Mouse (Mus musculus) hindbrain, embryonic 14.5 days (tissue): ENCODE results near the gene Zfand3. TPM values are rescaled to one million over a fixed set of nuclear protein-coding genes. Genes with fewer than 3 reads are reported as not detected.
A peak's percentile ranks its signal among the peaks of the same experiment; 100 is the strongest.

Source experiments
- ATAC-seq: fragments of 200-750 bp; cut with Nextera tagmentation; 2 replicates; pipeline ENCODE4 v1.8.0; 2017; ENCODE audit warnings: moderate number of reproducible peaks, mild to moderate bottlenecking, moderate TSS enrichment, moderate library complexity; ENCODE audit not compliant: low FRiP score
- DNase-seq: peaks from one replicate; pipeline ENCODE4 v3.0.0-alpha.2; 2015; ENCODE audit warnings: low spot score
- H3K27ac ChIP-seq: fragments of 300-500 bp; sonication (generic); 2 replicates; pipeline ENCODE4 v1.5.1; 2014; ENCODE audit warnings: mild to moderate bottlenecking, moderate library complexity
- H3K27me3 ChIP-seq: fragments of 300-500 bp; sonication (generic); 2 replicates; pipeline ENCODE4 v1.6.1; 2014; ENCODE audit warnings: mild to moderate bottlenecking, low read length, mixed read lengths; ENCODE audit not compliant: control insufficient read depth, insufficient read depth
- H3K36me3 ChIP-seq: fragments of 300-500 bp; sonication (generic); replicated peaks from 2 replicates; pipeline ENCODE4 v1.6.1; 2014; ENCODE audit not compliant: control insufficient read depth, insufficient read depth
- H3K4me1 ChIP-seq: fragments of 300-500 bp; sonication (generic); replicated peaks from 2 replicates; pipeline ENCODE4 v1.6.1; 2014; ENCODE audit warnings: antibody characterized with exemption, low read length, mixed read lengths; ENCODE audit not compliant: control insufficient read depth, insufficient read depth
- H3K4me2 ChIP-seq: fragments of 300-500 bp; sonication (generic); replicated peaks from 2 replicates; pipeline ENCODE4 v1.6.1; 2014; ENCODE audit warnings: mild to moderate bottlenecking, moderate library complexity
- H3K4me3 ChIP-seq: fragments of 300-500 bp; sonication (generic); replicated peaks from 2 replicates; pipeline ENCODE4 v1.5.1; 2014; ENCODE audit warnings: mild to moderate bottlenecking, low read length
- H3K9ac ChIP-seq: fragments of 300-500 bp; sonication (generic); 2 replicates; pipeline ENCODE4 v1.6.1; 2014
- H3K9me3 ChIP-seq: fragments of 300-500 bp; sonication (generic); 2 replicates; pipeline ENCODE4 v1.6.1; 2016; ENCODE audit warnings: low read length; ENCODE audit not compliant: control insufficient read depth
- WGBS: fragments of 180-500 bp; shearing (Covaris S2); extraction: QIAGEN DNeasy Blood & Tissue Kit; methylation state at CpG from one replicate; pipeline ENCODE4 v1.1.7; 2014; 5-methylcytosine and 5-hydroxymethylcytosine counted together
- polyA plus RNA-seq: library from polyadenylated mRNA; unstranded; fragments of >200 nt; fragmentation: Nextera tagmentation; extraction: Ambion mirVana; gene quantifications from 2 replicates; pipeline ENCODE4 v1.2.1, GENCODE M21; 2014

The Zfand3 gene
- polyA plus RNA-seq, 1 experiment from 2014 or later, result 43.2 TPM

DNA sequence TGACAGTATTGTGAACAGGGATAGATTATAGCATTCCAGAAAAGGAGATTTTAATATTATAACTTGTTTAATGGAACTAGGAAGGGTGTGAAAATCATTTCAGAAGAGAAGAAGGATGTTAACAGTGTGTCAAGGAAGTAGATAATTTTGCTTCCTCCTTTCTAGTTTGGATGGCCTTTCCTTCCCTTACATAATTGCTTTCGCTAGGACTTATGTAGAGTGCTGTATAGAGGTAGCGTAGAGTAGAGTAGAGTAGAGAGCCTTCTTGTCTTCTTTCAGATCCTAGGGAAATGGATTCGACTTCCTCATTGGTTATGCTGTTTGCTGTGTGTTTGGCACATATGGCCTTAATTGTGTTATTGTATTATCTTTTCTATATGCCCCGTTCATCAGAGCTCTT lies 132.6 kb downstream of the Zfand3 start:
- Histone ChIP-seq H3K4me2 (no peak overlapping the region), H3K27me3 (no peaks in the 10 kb centered on the region), H3K36me3 (peaks cover 10% of the 10 kb centered on the region), H3K27ac (no peak overlapping the region), H3K4me3 (no peak overlapping the region), H3K4me1 (peaks cover 4% of the 10 kb centered on the region; the same call in 1 of the 2 replicates), H3K9me3 (no peaks in the 10 kb centered on the region), H3K9ac (no peak overlapping the region)
- ATAC-seq (no peak), DNase-seq (no peak)
- 85% methylated on average over 4 of the region's 4 CpGs for WGBS

DNA sequence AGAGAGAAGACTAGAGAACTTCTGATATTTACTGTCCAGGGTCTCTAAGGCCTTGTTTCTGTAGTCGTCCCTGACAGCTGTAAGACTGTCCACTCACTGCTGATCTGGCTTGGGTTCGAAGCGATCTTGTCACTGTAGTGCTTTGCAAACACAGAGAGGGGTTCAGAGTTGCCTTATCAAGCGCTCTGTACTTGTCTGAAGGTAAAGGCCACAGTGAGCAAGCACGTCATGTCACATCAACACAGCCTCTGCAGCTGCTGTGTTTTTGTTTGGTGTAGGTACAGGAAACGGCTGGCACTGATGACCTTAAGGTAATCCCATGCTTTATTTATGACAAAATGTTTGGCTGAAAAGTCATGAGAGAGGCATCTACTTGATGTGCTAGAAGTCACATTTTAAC lies 139.6 kb downstream of the Zfand3 start:
- H3K36me3 ChIP-seq, result no peaks in the 10 kb centered on the region
- no peak for ATAC-seq
- no peak for DNase-seq
- WGBS, result 82% methylated on average over 6 of the region's 6 CpGs
- no peaks in the 10 kb centered on the region for H3K27me3 ChIP-seq
- H3K4me1 ChIP-seq, result peaks cover 29% of the 10 kb centered on the region
- no peak overlapping the region for H3K4me3 ChIP-seq
- no peak overlapping the region for H3K4me2 ChIP-seq
- no peak overlapping the region for H3K9ac ChIP-seq
- H3K9me3 ChIP-seq, result no peaks in the 10 kb centered on the region
- no peak overlapping the region for H3K27ac ChIP-seq

DNA sequence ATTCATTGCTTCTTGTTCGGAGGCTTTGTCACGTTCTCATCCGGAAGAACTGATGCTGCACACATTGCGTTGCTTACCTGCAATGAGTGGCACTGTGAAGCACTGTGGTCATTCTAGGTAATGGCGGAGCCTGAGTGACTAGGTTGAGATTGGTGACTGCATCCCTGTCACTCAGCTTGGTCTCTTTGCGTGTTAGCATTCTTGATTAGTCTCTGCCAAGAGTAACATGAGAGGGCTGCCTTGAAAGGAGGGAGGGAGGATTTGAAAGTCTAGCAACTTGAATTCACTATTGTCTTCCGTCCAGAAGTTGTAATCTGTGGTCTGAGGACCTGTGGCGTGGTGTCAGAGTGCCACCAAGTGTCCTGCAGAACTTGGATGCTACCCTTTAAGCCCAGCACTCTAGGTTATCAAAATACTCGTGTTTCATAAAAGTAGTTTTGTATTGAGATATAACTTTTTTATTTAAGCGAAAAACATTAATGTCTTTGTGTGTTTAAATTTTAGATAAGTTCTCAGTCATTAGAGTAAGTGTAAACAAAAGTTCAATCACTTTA lies 141.1 kb downstream of the Zfand3 start:
- no peak for DNase-seq
- no peak overlapping the region for H3K4me3 ChIP-seq
- no peaks in the 10 kb centered on the region for H3K9me3 ChIP-seq
- 74% methylated on average over 10 of the region's 10 CpGs for WGBS
- no peak overlapping the region for H3K27ac ChIP-seq
- ATAC-seq, result no peak
- no peak overlapping the region for H3K4me2 ChIP-seq
- no peaks in the 10 kb centered on the region for H3K27me3 ChIP-seq
- H3K36me3 ChIP-seq, result no peaks in the 10 kb centered on the region
- peaks cover 35% of the 10 kb centered on the region for H3K4me1 ChIP-seq
- no peak overlapping the region for H3K9ac ChIP-seq

DNA sequence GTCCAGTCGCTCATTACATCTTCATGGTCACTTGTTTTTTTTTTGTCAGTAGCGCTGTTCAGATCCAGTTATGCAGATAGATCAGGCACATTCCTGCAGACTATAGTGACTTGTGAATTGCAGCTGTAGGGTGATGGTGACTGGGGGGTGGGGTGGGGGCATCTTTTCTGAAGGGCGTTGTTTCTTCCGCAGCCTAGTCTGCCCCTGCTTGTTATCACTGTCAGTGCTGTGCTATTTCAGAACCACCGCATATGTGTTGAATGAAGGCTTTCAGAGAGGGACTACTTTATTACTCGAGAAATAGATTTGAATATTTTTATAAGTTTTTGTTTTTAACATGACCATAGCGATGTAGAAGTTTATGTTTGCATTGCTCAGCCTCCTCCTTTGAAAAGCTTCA lies 142.0 kb downstream of the Zfand3 start:
- Histone ChIP-seq H3K9me3 (no peaks in the 10 kb centered on the region), H3K36me3 (no peaks in the 10 kb centered on the region), H3K27me3 (no peaks in the 10 kb centered on the region), H3K4me3 (no peak overlapping the region), H3K27ac (no peak overlapping the region), H3K4me1 (peaks cover 35% of the 10 kb centered on the region), H3K9ac (no peak overlapping the region), H3K4me2 (no peak overlapping the region)
- no peak for ATAC-seq
- DNase-seq, result no peak
- 81% methylated on average over 7 of the region's 7 CpGs for WGBS

DNA sequence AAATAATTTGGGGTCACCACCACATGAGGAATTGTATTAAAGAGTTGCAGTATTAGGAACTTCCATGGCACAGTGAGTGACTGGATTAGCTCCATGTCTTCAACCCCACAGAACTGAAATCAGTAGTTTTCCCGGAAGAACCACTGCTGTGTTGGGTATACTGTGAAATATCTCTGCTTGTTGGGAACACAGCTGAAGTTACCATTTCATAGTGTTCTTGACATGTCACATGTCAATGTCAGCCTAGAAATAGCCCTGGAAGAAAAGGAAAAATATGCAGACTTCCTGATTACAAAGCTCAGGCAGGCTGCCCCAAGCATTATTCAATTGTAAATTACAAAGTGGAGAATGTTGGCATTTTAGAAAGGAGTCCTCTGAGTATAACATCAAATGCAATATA lies 143.4 kb downstream of the Zfand3 start:
- Histone ChIP-seq H3K4me1 (peaks cover 35% of the 10 kb centered on the region), H3K36me3 (no peaks in the 10 kb centered on the region), H3K9me3 (no peaks in the 10 kb centered on the region), H3K27ac (no peak overlapping the region), H3K9ac (no peak overlapping the region), H3K27me3 (no peaks in the 10 kb centered on the region), H3K4me2 (no peak overlapping the region), H3K4me3 (no peak overlapping the region)
- ATAC-seq (no peak), DNase-seq (no peak)
- 71% methylated on average over 1 of the region's 1 CpGs for WGBS

DNA sequence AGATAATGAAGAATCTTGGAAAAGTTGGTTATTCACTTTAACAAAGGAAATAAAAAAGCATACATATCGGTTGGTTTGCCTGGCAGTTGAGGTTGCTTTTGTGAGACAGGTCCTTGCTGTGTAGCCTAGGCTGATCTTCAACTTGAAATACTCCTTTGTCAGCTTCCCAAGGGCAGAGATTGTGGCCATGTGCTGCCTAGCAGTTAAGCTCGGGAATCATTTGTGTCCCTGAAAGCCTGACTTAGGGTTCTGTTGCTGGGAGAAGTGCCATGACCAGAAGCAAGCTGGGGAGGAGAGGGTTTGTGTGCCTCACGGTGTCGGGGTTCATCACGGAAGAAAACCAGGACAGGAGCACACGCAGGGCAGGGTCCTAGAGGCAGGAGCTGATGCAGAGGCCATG lies 143.8 kb downstream of the Zfand3 start:
- H3K9me3 ChIP-seq, result no peaks in the 10 kb centered on the region
- H3K27me3 ChIP-seq, result no peaks in the 10 kb centered on the region
- no peak overlapping the region for H3K9ac ChIP-seq
- H3K4me2 ChIP-seq, result no peak overlapping the region
- 60% methylated on average over 6 of the region's 6 CpGs for WGBS
- H3K27ac ChIP-seq, result peak overlapping the region; percentile 54; the same call in 1 of the 2 replicates
- no peak for ATAC-seq
- H3K4me1 ChIP-seq, result peaks cover 35% of the 10 kb centered on the region
- no peak overlapping the region for H3K4me3 ChIP-seq
- H3K36me3 ChIP-seq, result no peaks in the 10 kb centered on the region
- no peak for DNase-seq

DNA sequence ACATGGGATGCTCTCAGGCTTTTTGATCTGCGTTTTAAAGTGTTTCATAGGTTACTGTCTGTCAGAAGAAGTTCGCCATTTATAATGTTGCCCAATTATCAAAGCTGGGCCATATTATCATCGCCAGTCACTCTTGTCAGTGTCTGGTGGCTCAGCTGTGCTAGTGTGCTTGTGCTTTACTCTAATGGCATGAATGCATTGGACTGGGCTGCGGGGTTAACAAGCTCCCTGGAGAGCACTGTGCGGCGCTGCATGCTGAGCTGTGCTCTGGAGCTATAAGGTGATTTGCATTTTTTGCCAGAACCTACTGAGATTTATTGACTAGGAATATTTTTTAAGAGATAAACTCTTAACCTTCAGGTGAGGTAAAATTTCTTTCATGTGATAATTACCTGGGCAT lies 145.4 kb downstream of the Zfand3 start:
- DNase-seq, result no peak
- Histone ChIP-seq H3K4me2 (no peak overlapping the region), H3K27me3 (no peaks in the 10 kb centered on the region), H3K27ac (0 out of 2 replicates have a peak overlapping the region, but pooled peaks have one; percentile 11), H3K9me3 (no peaks in the 10 kb centered on the region), H3K4me1 (peaks cover 43% of the 10 kb centered on the region), H3K36me3 (no peaks in the 10 kb centered on the region), H3K9ac (no peak overlapping the region), H3K4me3 (no peak overlapping the region)
- WGBS, result 35% methylated on average over 6 of the region's 6 CpGs
- no peak for ATAC-seq

DNA sequence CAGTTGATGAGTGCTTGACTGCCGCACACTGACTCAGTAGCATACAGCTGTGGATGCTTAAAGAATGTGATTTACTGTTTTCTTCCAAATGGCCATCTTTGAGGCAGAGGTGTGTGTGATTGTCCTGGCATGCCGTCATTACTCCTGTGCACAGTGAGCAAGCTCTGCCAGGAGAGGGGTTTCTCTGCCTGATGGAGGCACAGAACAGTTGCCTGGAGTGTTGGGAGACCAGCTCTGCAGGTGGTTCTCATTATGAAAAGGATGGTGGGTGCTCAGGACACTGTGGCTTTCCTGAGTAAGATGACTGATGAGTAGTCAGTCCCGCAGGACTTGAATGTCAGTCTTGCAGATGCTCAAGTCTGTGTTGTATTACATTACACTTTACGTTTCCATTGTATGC lies 149.6 kb downstream of the Zfand3 start:
- no peak for ATAC-seq
- H3K36me3 ChIP-seq, result no peaks in the 10 kb centered on the region
- H3K4me1 ChIP-seq, result peaks cover 41% of the 10 kb centered on the region
- no peak overlapping the region for H3K27ac ChIP-seq
- WGBS, result 55% methylated on average over 4 of the region's 4 CpGs
- H3K4me3 ChIP-seq, result no peak overlapping the region
- no peak overlapping the region for H3K4me2 ChIP-seq
- no peak overlapping the region for H3K9ac ChIP-seq
- no peaks in the 10 kb centered on the region for H3K27me3 ChIP-seq
- DNase-seq, result no peak
- H3K9me3 ChIP-seq, result no peaks in the 10 kb centered on the region

DNA sequence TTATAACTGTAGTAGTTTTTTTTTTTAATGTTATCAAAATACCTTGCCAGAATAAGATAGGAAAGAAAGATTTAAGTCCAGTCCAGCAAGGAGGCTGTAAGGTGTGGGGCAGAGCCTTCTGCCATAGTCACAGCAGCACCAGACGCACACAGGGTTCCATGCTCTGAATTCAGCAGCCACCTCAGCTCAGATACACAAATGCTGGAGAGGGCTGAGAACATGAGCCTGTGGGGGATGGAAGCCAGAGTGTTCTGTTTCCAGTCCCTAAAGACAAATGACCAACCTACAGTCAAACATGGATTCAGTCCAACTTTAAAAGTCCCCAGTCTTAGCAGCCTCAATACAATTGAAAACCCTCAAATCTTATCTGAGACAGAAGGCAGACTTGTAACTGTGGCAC lies 150.3 kb downstream of the Zfand3 start:
- H3K4me2 ChIP-seq, result no peak overlapping the region
- no peak for ATAC-seq
- H3K36me3 ChIP-seq, result no peaks in the 10 kb centered on the region
- no peaks in the 10 kb centered on the region for H3K27me3 ChIP-seq
- no peak for DNase-seq
- H3K9ac ChIP-seq, result no peak overlapping the region
- H3K4me1 ChIP-seq, result peaks cover 35% of the 10 kb centered on the region
- H3K4me3 ChIP-seq, result no peak overlapping the region
- WGBS, result 63% methylated on average over 1 of the region's 1 CpGs
- no peak overlapping the region; the same call in 1 of the 2 replicates for H3K27ac ChIP-seq
- H3K9me3 ChIP-seq, result no peaks in the 10 kb centered on the region

DNA sequence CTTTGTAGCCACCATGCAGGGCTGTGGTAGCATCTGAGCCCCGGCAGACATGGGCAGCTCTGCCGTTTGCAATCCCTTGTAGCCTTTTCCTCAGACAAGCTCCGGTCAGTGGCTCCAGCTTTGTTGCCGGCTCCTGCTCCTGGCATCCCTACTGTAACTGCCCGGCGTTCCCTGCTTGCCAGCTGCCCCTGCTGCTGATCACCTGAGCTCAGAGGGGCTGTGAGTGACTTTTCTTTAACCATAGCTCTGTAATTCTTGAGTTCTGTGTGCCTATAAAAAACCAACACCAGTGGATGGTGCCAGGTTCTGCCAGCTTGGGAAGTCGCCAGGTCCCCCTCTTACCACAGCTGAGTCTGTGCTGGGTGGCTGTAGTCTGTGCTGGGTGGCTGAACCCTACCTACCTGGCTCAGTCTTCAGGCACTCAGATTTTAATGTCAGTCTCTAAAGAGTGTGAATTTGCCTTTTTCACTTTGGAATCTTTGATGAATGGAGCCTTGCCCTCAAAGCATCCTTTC lies 150.9 kb downstream of the Zfand3 start:
- H3K9me3 ChIP-seq, result no peaks in the 10 kb centered on the region
- H3K4me2 ChIP-seq, result no peak overlapping the region
- no peaks in the 10 kb centered on the region for H3K27me3 ChIP-seq
- ATAC-seq, result no peak
- peaks cover 40% of the 10 kb centered on the region for H3K4me1 ChIP-seq
- DNase-seq, result no peak
- no peak overlapping the region for H3K9ac ChIP-seq
- peak overlapping the region; percentile 43; the same call in 1 of the 2 replicates for H3K27ac ChIP-seq
- WGBS, result 53% methylated on average over 7 of the region's 7 CpGs
- no peak overlapping the region for H3K4me3 ChIP-seq
- no peaks in the 10 kb centered on the region for H3K36me3 ChIP-seq
